Mouse (Mus musculus): ENCODE results near the gene Actn1.

DNA sequence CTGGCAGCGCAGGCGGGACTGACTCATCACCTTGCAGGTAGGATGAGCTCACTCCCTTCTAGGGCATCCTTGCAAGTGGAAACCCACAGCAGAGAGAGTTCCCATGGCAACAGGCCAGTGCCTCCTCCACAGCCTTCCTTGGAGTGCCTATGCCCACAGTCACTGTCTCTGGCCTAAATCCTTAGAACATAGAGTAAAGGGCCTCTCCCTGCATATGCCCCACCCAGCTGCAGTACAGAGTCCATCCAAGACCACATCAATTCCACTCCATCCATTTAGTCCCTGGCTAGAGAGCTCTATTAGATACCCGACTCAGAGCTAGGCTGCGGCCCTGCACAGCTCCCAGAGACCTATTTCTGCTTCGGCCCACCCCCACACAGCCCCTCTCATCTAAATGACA, 20.7 kb downstream of the Actn1 start:
- TF ChIP-seq GATA1 (IDR thresholded peaks at IDR 0.05; ENCODE audit: low read length) (no peak), TAL1 (IDR thresholded peaks at IDR 0.05; ENCODE audit: low read length) (no peak)

Measured in erythroblast, embryonic 14.5 days (primary cell).